In genomic region chr11:11962629-11962954, GRCm38 (mm10) we compare ENCODE assay signal across 8 mouse cellular contexts.
DNase-seq lines count a peak whose midpoint lies in the region; ATAC-seq and TF ChIP-seq lines count a peak whose summit lies in the region.

No protein-coding gene starts in this region.

- peaks cover 15% of the 10 kb centered on the region for H3K36me3 ChIP-seq in heart, postnatal 0 days (replicated peaks; ENCODE audit: control insufficient read depth, insufficient read depth, low read length)

- peak overlapping the region; percentile 98 for H3K27ac ChIP-seq in heart, postnatal 0 days (ENCODE audit: low read depth)

- H3K4me2 ChIP-seq in heart, postnatal 0 days (ENCODE audit: low read depth, low read length) = no peak overlapping the region

- no peaks in the 10 kb centered on the region for H3K9me3 ChIP-seq in heart, postnatal 0 days (replicated peaks; ENCODE audit: control insufficient read depth, low read length)

- H3K9ac ChIP-seq in heart, postnatal 0 days (replicated peaks; ENCODE audit: low read depth, low read length) = no peak overlapping the region

- 0 out of 2 replicates have a peak, but pooled peaks have one; percentile 10 for ATAC-seq in heart, postnatal 0 days (ENCODE audit: insufficient read depth, low read depth)

- DNase-seq in heart, adult 8-10 months (ENCODE audit: low spot score) = peak; percentile 62
- DNase-seq in heart, postnatal 10 days = no peak
- DNase-seq in 3T3-L1 (ENCODE audit: low read depth, low spot score) (peak; percentile 37), ZHBTc4 (ENCODE audit: low read depth, low spot score) (peak; percentile 30)
- DNase-seq in heart, postnatal 0 days (ENCODE audit: low spot score) = peak; percentile 69
- no peak for DNase-seq in thymus, adult 18-20 months
- DNase-seq in thymus, postnatal 0 days (ENCODE audit: low spot score) = no peak
- no peak for DNase-seq in urinary bladder, adult 2 months (ENCODE audit: low spot score)

- H3K4me1 ChIP-seq in heart, postnatal 0 days (ENCODE audit: control insufficient read depth, insufficient read depth) = peaks cover 74% of the 10 kb centered on the region

- no peaks in the 10 kb centered on the region for H3K27me3 ChIP-seq in heart, postnatal 0 days (ENCODE audit: control insufficient read depth, insufficient read depth, low read length)

- H3K4me3 ChIP-seq in heart, postnatal 0 days (ENCODE audit: low read depth, low read length) = no peak overlapping the region

- no peak for TF ChIP-seq CTCF in heart, postnatal 0 days (IDR thresholded peaks at IDR 0.05; ENCODE audit: low read depth)

- no peak for TF ChIP-seq EP300 in heart, postnatal 0 days (IDR thresholded peaks at IDR 0.05; ENCODE audit: low read depth)

- 5% methylated on average over 5 of the region's 5 CpGs for whole genome bisulfite sequencing in heart, postnatal 0 days

- intact Hi-C loops in heart, postnatal 10 days (cut with DNase I) = no loop called here

Comparison
In these comparisons a context has a peak if more than half of its experiments do, and no peak if none do; other contexts are left out.
1. DNase-seq: peak in heart, adult 8-10 months (single experiment), 3T3-L1 (single experiment), ZHBTc4 (single experiment) and heart, postnatal 0 days (single experiment); none in heart, postnatal 10 days (0 of 2), thymus, adult 18-20 months (0 of 2), thymus, postnatal 0 days (single experiment) and urinary bladder, adult 2 months (single experiment).